In the genomic region with DNA sequence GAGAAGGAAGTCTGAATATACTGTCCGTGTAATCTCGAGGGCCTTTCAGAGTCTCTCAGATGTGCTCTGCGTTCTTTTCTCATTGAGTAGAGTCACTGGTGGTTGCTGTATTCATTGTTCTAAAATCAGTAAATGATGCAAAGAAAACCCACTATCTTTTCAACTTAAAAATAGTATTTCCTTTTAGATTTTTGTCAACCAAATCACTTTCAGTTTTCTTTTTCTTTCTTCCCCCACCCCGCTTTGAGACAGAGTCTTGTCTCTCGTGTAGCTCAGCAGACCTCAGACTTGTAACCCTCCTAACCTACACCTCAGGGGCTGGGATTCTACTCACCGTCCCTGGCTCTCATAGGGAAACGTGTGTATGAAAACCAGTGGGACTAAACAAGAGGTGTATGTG, we compare ENCODE assay signal across 16 mouse cellular contexts.
DNase-seq lines count a peak whose midpoint lies in the region; ATAC-seq and TF ChIP-seq lines count a peak whose summit lies in the region.
"Had no signal": no experiment of that assay in that cellular context is flagged by ENCODE, and none has a peak within 500 bp of the region (broad histone marks: within the 10 kb centered on the region; RNA-seq: fewer than 3 reads in every experiment).

No protein-coding gene starts in this region.

- TF ChIP-seq RAD21 in CH12.LX (IDR thresholded peaks at IDR 0.05; ENCODE audit: low read depth, low read length) = no peak

- peak; percentile 22 for DNase-seq in lung, postnatal 36 days
- DNase-seq in lung, postnatal 4 days = no peak
- peak; percentile 49 for DNase-seq in CH12.LX (ENCODE audit: extremely low read depth)
- DNase-seq in stomach, postnatal 0 days (ENCODE audit: low spot score) = no peak
- no peak for DNase-seq in right cerebral cortex, adult 18-20 months
- no peak for DNase-seq in embryo, embryonic 10.5 days (ENCODE audit: low spot score)
- DNase-seq: adrenal gland, adult 2 months; cerebellum, adult 11 months; cerebellum, postnatal 25 days; heart, adult 2 months; right cerebral cortex, postnatal 14 days had no signal

- H3K9ac ChIP-seq in CH12.LX (ENCODE audit: insufficient read depth, low read depth) = peak overlapping the region; percentile 56
- 0 out of 2 replicates have a peak overlapping the region, but pooled peaks have one; percentile 21 for H3K9ac ChIP-seq in intestine, embryonic 16.5 days (ENCODE audit: low read depth, low read length)
- H3K9ac ChIP-seq in stomach, postnatal 0 days (ENCODE audit: low read length) = no peak overlapping the region
- H3K9ac ChIP-seq: limb, embryonic 13.5 days; midbrain, embryonic 12.5 days had no signal

- 31% methylated on average over 7 of the region's 7 CpGs for WGBS in intestine, embryonic 16.5 days
- 26% methylated on average over 7 of the region's 7 CpGs for WGBS in stomach, postnatal 0 days

- in situ Hi-C loops in CH12.LX (cut with MboI; ENCODE audit: low pct_ligation_motif_present, low pct_unique_long_range_greater_than_20kb, low sequenced_read_pairs) = no loop called here

- TF ChIP-seq POLR2A in CH12.LX (IDR thresholded peaks at IDR 0.05; ENCODE audit: low read depth, low read length) = no peak

- H3K4me1 ChIP-seq in CH12.LX (ENCODE audit: control insufficient read depth in 1 of 2, insufficient read depth in 2 of 2) = peaks cover 21 to 82% of the 10 kb centered on the region in 2 experiments
- peaks cover 18% of the 10 kb centered on the region for H3K4me1 ChIP-seq in intestine, embryonic 16.5 days (ENCODE audit: control insufficient read depth, insufficient read depth, low read length)
- H3K4me1 ChIP-seq in stomach, postnatal 0 days (replicated peaks; ENCODE audit: control insufficient read depth, insufficient read depth) = peaks cover 7% of the 10 kb centered on the region
- H3K4me1 ChIP-seq: midbrain, embryonic 12.5 days had no signal

- H3K27me3 ChIP-seq in CH12.LX (replicated peaks) = no peaks in the 10 kb centered on the region
- H3K27me3 ChIP-seq in intestine, embryonic 16.5 days (replicated peaks; ENCODE audit: control insufficient read depth, insufficient read depth, low read length) = no peaks in the 10 kb centered on the region
- H3K27me3 ChIP-seq in stomach, postnatal 0 days (ENCODE audit: control insufficient read depth, insufficient read depth, low read length) = no peaks in the 10 kb centered on the region
- H3K27me3 ChIP-seq: limb, embryonic 13.5 days; midbrain, embryonic 12.5 days had no signal

- no peak overlapping the region for H3K4me3 ChIP-seq in CH12.LX (replicated peaks in 1 of 3; ENCODE audit: low read depth in 2 of 3, low read length in 2 of 3, poor library complexity in 1 of 3)
- H3K4me3 ChIP-seq in intestine, embryonic 16.5 days (ENCODE audit: low read length) = no peak overlapping the region
- no peak overlapping the region for H3K4me3 ChIP-seq in stomach, postnatal 0 days (ENCODE audit: low read depth, low read length)
- H3K4me3 ChIP-seq: heart, adult 2 months; layer of hippocampus, adult 2 months; limb, embryonic 13.5 days; midbrain, embryonic 12.5 days had no signal

- dilution Hi-C loops in CH12.LX (cut with MboI; ENCODE audit: extremely low pct_ligation_motif_present, extremely low pct_unique_long_range_greater_than_20kb, low sequenced_read_pairs) = no loop called here

- no peaks in the 10 kb centered on the region for H3K79me2 ChIP-seq in CH12.LX (replicated peaks; ENCODE audit: control insufficient read depth, extremely low read depth, insufficient read depth, poor library complexity, severe bottlenecking)

- TF ChIP-seq EP300 in CH12.LX (IDR thresholded peaks at IDR 0.05; ENCODE audit: low read length) = peak; percentile 65
- TF ChIP-seq EP300 in stomach, postnatal 0 days (optimal IDR thresholded peaks at IDR 0.05) = no peak

- H3K9me3 ChIP-seq in CH12.LX (replicated peaks; ENCODE audit: low read length) = no peaks in the 10 kb centered on the region
- H3K9me3 ChIP-seq in intestine, embryonic 16.5 days (ENCODE audit: control insufficient read depth, low read length) = no peaks in the 10 kb centered on the region
- H3K9me3 ChIP-seq in stomach, postnatal 0 days (ENCODE audit: control insufficient read depth, low read length) = no peaks in the 10 kb centered on the region
- H3K9me3 ChIP-seq: limb, embryonic 13.5 days; midbrain, embryonic 12.5 days had no signal

- ATAC-seq in intestine, embryonic 16.5 days = peak; percentile 25; the same call in 1 of the 2 replicates
- ATAC-seq in stomach, postnatal 0 days (ENCODE audit: low FRiP score, low TSS enrichment) = no peak
- ATAC-seq: hindbrain, embryonic 16.5 days had no signal

- peak overlapping the region; percentile 87 for H3K27ac ChIP-seq in CH12.LX (ENCODE audit: insufficient read depth, low read depth)
- peak overlapping the region; percentile 20 for H3K27ac ChIP-seq in intestine, embryonic 16.5 days (ENCODE audit: low read length)
- H3K27ac ChIP-seq in stomach, postnatal 0 days (replicated peaks) = peak overlapping the region; percentile 81
- H3K27ac ChIP-seq: heart, adult 2 months; limb, embryonic 13.5 days; midbrain, embryonic 12.5 days had no signal

- no peak for TF ChIP-seq CTCF in CH12.LX (conservative IDR thresholded peaks at IDR 0.05 in 1 of 2, IDR thresholded peaks at IDR 0.05 in 1 of 2; ENCODE audit: low read depth in 2 of 2, low read length in 2 of 2)
- no peak for TF ChIP-seq CTCF in stomach, postnatal 0 days (IDR thresholded peaks at IDR 0.05; ENCODE audit: low read depth)

- peak overlapping the region; percentile 93 for H3K4me2 ChIP-seq in CH12.LX (ENCODE audit: insufficient read depth, low read depth, poor library complexity, severe bottlenecking)
- H3K4me2 ChIP-seq in intestine, embryonic 16.5 days (ENCODE audit: low read depth, low read length) = no peak overlapping the region
- 0 out of 2 replicates have a peak overlapping the region, but pooled peaks have one; percentile 3 for H3K4me2 ChIP-seq in stomach, postnatal 0 days (replicated peaks; ENCODE audit: low read depth)
- H3K4me2 ChIP-seq: limb, embryonic 13.5 days; midbrain, embryonic 12.5 days had no signal

- no peaks in the 10 kb centered on the region for H3K36me3 ChIP-seq in CH12.LX (replicated peaks in 1 of 2; ENCODE audit: control insufficient read depth in 1 of 2, insufficient read depth in 1 of 2, low read length in 1 of 2)
- H3K36me3 ChIP-seq in intestine, embryonic 16.5 days (ENCODE audit: control insufficient read depth, insufficient read depth, low read length) = no peaks in the 10 kb centered on the region
- H3K36me3 ChIP-seq in stomach, postnatal 0 days (ENCODE audit: control insufficient read depth, insufficient read depth, low read length) = no peaks in the 10 kb centered on the region
- H3K36me3 ChIP-seq: limb, embryonic 13.5 days; midbrain, embryonic 12.5 days had no signal

TF ChIP-seq in CH12.LX, 34 proteins besides CTCF, POLR2A, EP300 and RAD21:
- peak; percentile 97 for TF ChIP-seq MEF2A (IDR thresholded peaks at IDR 0.05; ENCODE audit: borderline replicate concordance, low read depth, low read length)
- peak; percentile 61; the same call in 1 of the 2 replicates for TF ChIP-seq MYC (IDR thresholded peaks at IDR 0.05; ENCODE audit: low read depth, low read length)
- no peak for TF ChIP-seq TCF12 (IDR thresholded peaks at IDR 0.05; ENCODE audit: low read depth, low read length)
- no peak; the same call in 1 of the 2 replicates for TF ChIP-seq ZNF384 (IDR thresholded peaks at IDR 0.05; ENCODE audit: low read depth, low read length)
- peak; percentile 82 for TF ChIP-seq BHLHE40 (IDR thresholded peaks at IDR 0.05; ENCODE audit: low read depth, low read length)
- no peak for TF ChIP-seq ELF1 (IDR thresholded peaks at IDR 0.05; ENCODE audit: low read depth, low read length)
- TF ChIP-seq MAX (IDR thresholded peaks at IDR 0.05; ENCODE audit: low read length) = no peak
- no peak for TF ChIP-seq PAX5 (IDR thresholded peaks at IDR 0.05; ENCODE audit: low read length)
- peak; percentile 83 for TF ChIP-seq JUN (IDR thresholded peaks at IDR 0.05; ENCODE audit: insufficient read depth, low read depth, low read length)
- no peak for TF ChIP-seq MXI1 (IDR thresholded peaks at IDR 0.05; ENCODE audit: low read depth, low read length)
- TF ChIP-seq ZC3H11A (IDR thresholded peaks at IDR 0.05; ENCODE audit: low read depth, low read length) = no peak
- TF ChIP-seq MAFK (IDR thresholded peaks at IDR 0.05; ENCODE audit: insufficient replicate concordance, low read length) = no peak
- no peak for TF ChIP-seq CHD2 (IDR thresholded peaks at IDR 0.05; ENCODE audit: low read length)
- peak; percentile 79 for TF ChIP-seq IRF4 (IDR thresholded peaks at IDR 0.05; ENCODE audit: low read depth, low read length)
- TF ChIP-seq SIN3A (IDR thresholded peaks at IDR 0.05; ENCODE audit: low read length) = no peak
- TF ChIP-seq ETS1 (conservative IDR thresholded peaks at IDR 0.05; ENCODE audit: low read depth, low read length) = peak; percentile 88

Comparison
In these comparisons a context has a peak if more than half of its experiments do, and no peak if none do; other contexts are left out.
1. DNase-seq: peak in lung, postnatal 36 days (single experiment) and CH12.LX (single experiment); none in lung, postnatal 4 days (0 of 2), stomach, postnatal 0 days (single experiment), right cerebral cortex, adult 18-20 months (single experiment) and embryo, embryonic 10.5 days (single experiment).
2. H3K27ac ChIP-seq: peak in every context shown above with its lines; median percentile 87 in CH12.LX; 81 in stomach, postnatal 0 days; 20 in intestine, embryonic 16.5 days.